Mouse (Mus musculus) adrenal gland, postnatal 36 days (tissue): Measurements from ENCODE around the gene Cog4. TPM values are rescaled to one million over a fixed set of nuclear protein-coding genes. Genes with fewer than 3 reads are reported as not detected.
A peak's percentile ranks its signal among the peaks of the same experiment; 100 is the strongest.
"Not testable (repeated sequence)": the region's sequence is repeated elsewhere in the genome, so short reads cannot be mapped to it uniquely, and the experiment has no call there.

ENCODE experiments used
- DNase-seq, 2 experiments: peaks; one replicate each; pipeline ENCODE4 v3.0.0; 2021; ENCODE audit warnings: mixed read lengths in 1 of 2
- total RNA-seq, 2 experiments: library from RNA; stranded (reverse); gene quantifications; 2 replicates each; pipeline ENCODE4 v1.2.3; 2021

Gene Cog4
- total RNA-seq, 2 experiments from 2014 or later: 86.2 to 105 TPM

- DNase-seq: peak; percentile 41 to 62
Observed at GRCm38 (mm10) chr8:110921492-110922230, 75.3 kb downstream of the Cog4 start.

- DNase-seq: no peak
Observed at GRCm38 (mm10) chr8:110925691-110926140, 79.3 kb downstream of the Cog4 start.

GRCm38 (mm10) chr8:110926690-110927089 is 80.3 kb downstream of the Cog4 start:
- no peak for DNase-seq

GRCm38 (mm10) chr8:110928435-110928834 is 82.0 kb downstream of the Cog4 start:
- DNase-seq: no peak

GRCm38 (mm10) chr8:110929066-110929465 is 82.7 kb downstream of the Cog4 start:
- DNase-seq: no peak

- DNase-seq: not testable (repeated sequence)
Observed at GRCm38 (mm10) chr8:110929672-110930071, 83.3 kb downstream of the Cog4 start.

GRCm38 (mm10) chr8:110931176-110931939 is 85.0 kb downstream of the Cog4 start:
- peak; percentile 53 to 69 for DNase-seq

Other genes starting within 250 kb of the Cog4 start
- gene Vac14, start 228.0 kb upstream of the Cog4 start, total RNA-seq: 10 to 100 TPM; 27.3 to 30.3 TPM
- gene Mtss1l, start 125.1 kb upstream of the Cog4 start, total RNA-seq: 10 to 100 TPM; 20.8 to 23.1 TPM
- gene Il34, start 40.7 kb upstream of the Cog4 start, total RNA-seq: 10 to 100 TPM; 19.6 to 51.0 TPM
- 10 to 100 TPM; 76.9 to 81.8 TPM for gene Sf3b3, start 187 bp downstream of the Cog4 start, total RNA-seq
- 1 to 10 TPM; 9.4 to 9.5 TPM for gene Fuk, start 55.9 kb downstream of the Cog4 start, total RNA-seq
- 10 to 100 TPM; 22.1 to 23.3 TPM for gene St3gal2, start 73.3 kb downstream of the Cog4 start, total RNA-seq
- 10 to 100 TPM; 44.1 to 46.8 TPM for gene Ddx19a, start 151.2 kb downstream of the Cog4 start, total RNA-seq
- 10 to 100 TPM; 11.8 to 12.5 TPM for gene Ddx19b, start 185.2 kb downstream of the Cog4 start, total RNA-seq
- gene Aars, start 186.5 kb downstream of the Cog4 start, total RNA-seq: 100 to 1,000 TPM; 114 to 165 TPM
- gene Exosc6, start 209.7 kb downstream of the Cog4 start, total RNA-seq: not detected
- gene Clec18a, start 245.8 kb downstream of the Cog4 start, total RNA-seq: not detected
- gene Pdpr, start 248.0 kb downstream of the Cog4 start, total RNA-seq: 10 to 100 TPM; 38.3 to 44.7 TPM